25 mouse cellular contexts compared by ENCODE assay signal in genomic region chr16:52334084-52334483, GRCm38 (mm10).
DNase-seq lines count a peak whose midpoint lies in the region; ATAC-seq and TF ChIP-seq lines count a peak whose summit lies in the region.
"Had no signal": no experiment of that assay in that cellular context is flagged by ENCODE, and none has a peak within 500 bp of the region (broad histone marks: within the 10 kb centered on the region; RNA-seq: fewer than 3 reads in every experiment).

No protein-coding gene starts in this region.

- H3K27me3 ChIP-seq in heart, postnatal 0 days (ENCODE audit: control insufficient read depth, insufficient read depth, low read length) = no peaks in the 10 kb centered on the region
- H3K27me3 ChIP-seq in lung, embryonic 16.5 days (ENCODE audit: control insufficient read depth, insufficient read depth, low read depth, low read length) = no peaks in the 10 kb centered on the region
- H3K27me3 ChIP-seq in intestine, embryonic 16.5 days (replicated peaks; ENCODE audit: control insufficient read depth, insufficient read depth, low read length) = no peaks in the 10 kb centered on the region
- H3K27me3 ChIP-seq in stomach, embryonic 16.5 days (ENCODE audit: control insufficient read depth, insufficient read depth, low read length) = no peaks in the 10 kb centered on the region
- H3K27me3 ChIP-seq: embryonic facial prominence, embryonic 12.5 days; forebrain, embryonic 12.5 days; hindbrain, embryonic 12.5 days; limb, embryonic 15.5 days; midbrain, embryonic 12.5 days; neural tube, embryonic 15.5 days; Patski had no signal

- H3K36me3 ChIP-seq in heart, postnatal 0 days (replicated peaks; ENCODE audit: control insufficient read depth, insufficient read depth, low read length) = no peaks in the 10 kb centered on the region
- no peaks in the 10 kb centered on the region for H3K36me3 ChIP-seq in lung, embryonic 16.5 days (ENCODE audit: control insufficient read depth, insufficient read depth, low read length)
- H3K36me3 ChIP-seq in intestine, embryonic 16.5 days (ENCODE audit: control insufficient read depth, insufficient read depth, low read length) = no peaks in the 10 kb centered on the region
- H3K36me3 ChIP-seq in stomach, embryonic 16.5 days (ENCODE audit: control insufficient read depth, insufficient read depth, low read length) = no peaks in the 10 kb centered on the region
- H3K36me3 ChIP-seq: embryonic facial prominence, embryonic 12.5 days; forebrain, embryonic 12.5 days; hindbrain, embryonic 12.5 days; limb, embryonic 15.5 days; midbrain, embryonic 12.5 days; neural tube, embryonic 15.5 days had no signal

- TF ChIP-seq CTCF in heart, postnatal 0 days (IDR thresholded peaks at IDR 0.05; ENCODE audit: low read depth) = no peak

- H3K9me3 ChIP-seq in heart, postnatal 0 days (replicated peaks; ENCODE audit: control insufficient read depth, low read length) = no peaks in the 10 kb centered on the region
- H3K9me3 ChIP-seq in lung, embryonic 16.5 days (ENCODE audit: control insufficient read depth, low read length) = no peaks in the 10 kb centered on the region
- no peaks in the 10 kb centered on the region for H3K9me3 ChIP-seq in intestine, embryonic 16.5 days (ENCODE audit: control insufficient read depth, low read length)
- no peaks in the 10 kb centered on the region for H3K9me3 ChIP-seq in stomach, embryonic 16.5 days (replicated peaks; ENCODE audit: control insufficient read depth, low read length)
- H3K9me3 ChIP-seq: embryonic facial prominence, embryonic 12.5 days; forebrain, embryonic 12.5 days; hindbrain, embryonic 12.5 days; limb, embryonic 15.5 days; midbrain, embryonic 12.5 days; neural tube, embryonic 15.5 days had no signal

- peak; percentile 16 for DNase-seq in heart, postnatal 0 days (ENCODE audit: low spot score)
- DNase-seq in heart, postnatal 4 days = no peak
- DNase-seq in lung, postnatal 10 days = no peak
- DNase-seq in thymus, postnatal 14 days = no peak
- DNase-seq in cerebellum, adult 9-10 months = no peak
- DNase-seq: adrenal gland, postnatal 36 days; cerebellum, adult 11 months; cerebellum, postnatal 10 days; gastrocnemius, postnatal 25 days; heart, adult 18-20 months; kidney, adult 9 months; kidney, postnatal 14 days; left cerebral cortex, postnatal 4 days; right cerebral cortex, postnatal 14 days; thymus, postnatal 4 days had no signal

- H3K4me1 ChIP-seq in heart, postnatal 0 days (ENCODE audit: control insufficient read depth, insufficient read depth) = 0 out of 2 replicates have a peak, but pooled peaks cover 3% of the 10 kb centered on the region
- peaks cover 22% of the 10 kb centered on the region for H3K4me1 ChIP-seq in lung, embryonic 16.5 days (replicated peaks; ENCODE audit: control insufficient read depth, insufficient read depth, low read length)
- H3K4me1 ChIP-seq in intestine, embryonic 16.5 days (ENCODE audit: control insufficient read depth, insufficient read depth, low read length) = peaks cover 3% of the 10 kb centered on the region; the same call in 1 of the 2 replicates
- H3K4me1 ChIP-seq in stomach, embryonic 16.5 days (ENCODE audit: control insufficient read depth, insufficient read depth, low read length) = peaks cover 14% of the 10 kb centered on the region
- H3K4me1 ChIP-seq: embryonic facial prominence, embryonic 12.5 days; forebrain, embryonic 12.5 days; hindbrain, embryonic 12.5 days; limb, embryonic 15.5 days; midbrain, embryonic 12.5 days; neural tube, embryonic 15.5 days had no signal

- no peak overlapping the region for H3K27ac ChIP-seq in heart, postnatal 0 days (ENCODE audit: low read depth)
- H3K27ac ChIP-seq in lung, embryonic 16.5 days (ENCODE audit: low read length) = peak overlapping the region; percentile 90
- H3K27ac ChIP-seq in intestine, embryonic 16.5 days (ENCODE audit: low read length) = peak overlapping the region; percentile 41; the same call in 1 of the 2 replicates
- peak overlapping the region; percentile 82 for H3K27ac ChIP-seq in stomach, embryonic 16.5 days (ENCODE audit: low read length)
- H3K27ac ChIP-seq: embryonic facial prominence, embryonic 12.5 days; forebrain, embryonic 12.5 days; hindbrain, embryonic 12.5 days; limb, embryonic 15.5 days; midbrain, embryonic 12.5 days; neural tube, embryonic 15.5 days had no signal

- WGBS in heart, postnatal 0 days = 40% methylated on average over 4 of the region's 4 CpGs
- WGBS in lung, embryonic 16.5 days = 53% methylated on average over 4 of the region's 4 CpGs
- 57% methylated on average over 4 of the region's 4 CpGs for WGBS in intestine, embryonic 16.5 days
- 48% methylated on average over 4 of the region's 4 CpGs for WGBS in stomach, embryonic 16.5 days

- no peak for TF ChIP-seq EP300 in heart, postnatal 0 days (IDR thresholded peaks at IDR 0.05; ENCODE audit: low read depth)

- H3K4me2 ChIP-seq in heart, postnatal 0 days (ENCODE audit: low read depth, low read length) = no peak overlapping the region
- H3K4me2 ChIP-seq in lung, embryonic 16.5 days (ENCODE audit: low read depth, low read length) = no peak overlapping the region
- no peak overlapping the region for H3K4me2 ChIP-seq in intestine, embryonic 16.5 days (ENCODE audit: low read depth, low read length)
- peak overlapping the region; percentile 35; the same call in 1 of the 2 replicates for H3K4me2 ChIP-seq in stomach, embryonic 16.5 days (ENCODE audit: low read depth, low read length)
- H3K4me2 ChIP-seq: embryonic facial prominence, embryonic 12.5 days; forebrain, embryonic 12.5 days; hindbrain, embryonic 12.5 days; limb, embryonic 15.5 days; midbrain, embryonic 12.5 days; neural tube, embryonic 15.5 days had no signal

- ATAC-seq in heart, postnatal 0 days (ENCODE audit: insufficient read depth, low read depth) = no peak
- no peak for ATAC-seq in lung, embryonic 16.5 days (ENCODE audit: low read depth)
- peak; percentile 49 for ATAC-seq in intestine, embryonic 16.5 days
- ATAC-seq in stomach, embryonic 16.5 days (ENCODE audit: insufficient read depth, low FRiP score) = no peak
- ATAC-seq: Patski had no signal

- no peak overlapping the region for H3K9ac ChIP-seq in heart, postnatal 0 days (replicated peaks; ENCODE audit: low read depth, low read length)
- H3K9ac ChIP-seq in lung, embryonic 16.5 days (ENCODE audit: low read length) = no peak overlapping the region
- no peak overlapping the region for H3K9ac ChIP-seq in intestine, embryonic 16.5 days (ENCODE audit: low read depth, low read length)
- H3K9ac ChIP-seq in stomach, embryonic 16.5 days (ENCODE audit: low read length) = no peak overlapping the region
- H3K9ac ChIP-seq: embryonic facial prominence, embryonic 12.5 days; forebrain, embryonic 12.5 days; hindbrain, embryonic 12.5 days; limb, embryonic 15.5 days; midbrain, embryonic 12.5 days; neural tube, embryonic 15.5 days had no signal

- no peak overlapping the region for H3K4me3 ChIP-seq in heart, postnatal 0 days (ENCODE audit: low read depth, low read length)
- H3K4me3 ChIP-seq in lung, embryonic 16.5 days (ENCODE audit: low read length) = no peak overlapping the region
- H3K4me3 ChIP-seq in intestine, embryonic 16.5 days (ENCODE audit: low read length) = no peak overlapping the region
- no peak overlapping the region for H3K4me3 ChIP-seq in stomach, embryonic 16.5 days (replicated peaks; ENCODE audit: low read length)
- H3K4me3 ChIP-seq: embryonic facial prominence, embryonic 12.5 days; forebrain, embryonic 12.5 days; hindbrain, embryonic 12.5 days; limb, embryonic 15.5 days; midbrain, embryonic 12.5 days; neural tube, embryonic 15.5 days had no signal
